Mouse (Mus musculus): Measurements from ENCODE around the gene Fam168a. TPM values are rescaled to one million over a fixed set of nuclear protein-coding genes. Genes with fewer than 3 reads are reported as not detected.
A peak's percentile ranks its signal among the peaks of the same experiment; 100 is the strongest.

Gene Fam168a
- total RNA-seq, 1 experiment from 2014 or later: 20.5 TPM

- ATAC-seq (replicated peaks; ENCODE audit: insufficient number of reproducible peaks, low FRiP score, low TSS enrichment, poor library complexity, severe bottlenecking): peak; percentile 51; the same call in 1 of the 2 replicates
Measured at GRCm38 (mm10) chr7:100879595-100879994, 173.2 kb downstream of the Fam168a start.

- no peak for ATAC-seq (replicated peaks; ENCODE audit: insufficient number of reproducible peaks, low FRiP score, low TSS enrichment, poor library complexity, severe bottlenecking)
Measured at GRCm38 (mm10) chr7:100881531-100881930, 175.1 kb downstream of the Fam168a start.

DNA sequence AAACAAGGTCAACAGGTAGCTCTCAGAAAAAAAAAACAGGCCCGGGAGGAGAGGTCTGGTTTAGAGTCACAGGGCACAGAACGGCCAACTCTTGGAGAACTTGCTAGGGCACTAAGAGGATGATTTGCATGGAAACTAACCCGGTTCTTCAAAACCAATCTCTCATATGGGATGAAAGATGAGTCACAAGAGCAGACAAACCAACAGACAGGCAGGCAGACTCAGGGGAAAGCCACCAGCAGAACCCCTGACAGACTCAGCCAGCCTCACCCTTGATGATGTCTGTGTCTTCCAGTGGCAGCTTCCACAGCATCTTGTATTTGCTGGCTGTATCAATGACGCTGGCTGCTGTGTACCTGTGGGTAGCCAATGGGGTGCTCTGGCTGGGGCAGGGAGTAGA, 175.5 kb downstream of the Fam168a start:
- no peak for ATAC-seq (replicated peaks; ENCODE audit: insufficient number of reproducible peaks, low FRiP score, low TSS enrichment, poor library complexity, severe bottlenecking)

DNA sequence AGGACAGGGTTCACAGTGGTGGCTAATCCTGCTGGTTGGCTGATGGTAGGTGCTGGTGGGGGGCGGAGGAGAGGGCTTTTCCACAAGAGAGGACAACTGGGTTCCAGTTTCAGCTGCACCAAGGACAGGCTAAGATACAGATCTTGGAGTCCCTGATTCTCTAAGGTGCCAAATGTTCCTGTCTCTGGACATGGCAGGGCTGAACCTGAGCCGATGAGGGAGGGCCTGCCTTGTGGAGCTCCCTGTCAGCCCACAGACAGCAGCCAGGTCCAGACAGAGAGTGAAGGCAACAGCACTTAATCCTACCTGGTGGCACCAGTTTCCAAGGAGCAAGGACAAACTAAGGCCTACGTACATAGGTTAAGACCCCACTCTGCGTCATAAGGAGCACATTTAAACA, 178.0 kb downstream of the Fam168a start:
- ATAC-seq (replicated peaks; ENCODE audit: insufficient number of reproducible peaks, low FRiP score, low TSS enrichment, poor library complexity, severe bottlenecking): no peak

- no peak for ATAC-seq (replicated peaks; ENCODE audit: insufficient number of reproducible peaks, low FRiP score, low TSS enrichment, poor library complexity, severe bottlenecking)
Measured at GRCm38 (mm10) chr7:100886535-100886934, 180.1 kb downstream of the Fam168a start.

Other genes with a start within 250 kb of the Fam168a start
- 0.29 TPM in 1 of 3 replicates, not detected in the others for gene Ucp3, start 233.6 kb upstream of the Fam168a start, total RNA-seq (2017)
- 334 to 441 TPM (median 351 TPM) in 3 replicates for gene Ucp2, start 213.3 kb upstream of the Fam168a start, total RNA-seq (2017)
- gene Dnajb13, start 191.7 kb upstream of the Fam168a start, total RNA-seq (2017): 1.7 to 3.6 TPM in 2 of 3 replicates, not detected in the other
- 6.1 to 12.5 TPM (median 7.5 TPM) in 3 replicates for gene Coa4, start 169.6 kb upstream of the Fam168a start, total RNA-seq (2017)
- 94.9 to 99.8 TPM (median 95.1 TPM) in 3 replicates for gene Rab6a, start 99.2 kb upstream of the Fam168a start, total RNA-seq (2017)
- 20.6 to 32.6 TPM (median 24.3 TPM) in 3 replicates for gene Mrpl48, start 98.3 kb upstream of the Fam168a start, total RNA-seq (2017)
- not detected in 3 replicates for gene Plekhb1, start 44.2 kb upstream of the Fam168a start, total RNA-seq (2017)
- 22.5 to 31.8 TPM (median 26.4 TPM) in 3 replicates for gene Relt, start 156.8 kb downstream of the Fam168a start, total RNA-seq (2017)
- 0.10 to 0.29 TPM in 2 of 3 replicates, not detected in the other for gene Arhgef17, start 225.5 kb downstream of the Fam168a start, total RNA-seq (2017)

Measured in monocyte, adult 5-6 weeks (primary cell).